Mouse (Mus musculus) heart, embryonic 12.5 days (tissue): Measurements from ENCODE around the gene Gdpd5. TPM values are rescaled to one million over a fixed set of nuclear protein-coding genes. Genes with fewer than 3 reads are reported as not detected.

Experiments
- ATAC-seq: fragments of 200-750 bp; cut with Nextera tagmentation; 2 replicates; pipeline ENCODE4 v1.8.0; 2017; ENCODE audit warnings: moderate TSS enrichment, moderate library complexity; ENCODE audit not compliant: insufficient number of reproducible peaks, low FRiP score
- H3K27ac ChIP-seq: fragments of 300-500 bp; sonication (generic); 2 replicates; pipeline ENCODE4 v1.5.1; 2016; ENCODE audit warnings: mild to moderate bottlenecking, moderate library complexity; ENCODE audit not compliant: poor library complexity, severe bottlenecking
- H3K27me3 ChIP-seq: fragments of 300-500 bp; sonication (generic); replicated peaks from 2 replicates; pipeline ENCODE4 v1.6.1; 2016; ENCODE audit warnings: mild to moderate bottlenecking, moderate library complexity
- H3K36me3 ChIP-seq: fragments of 300-500 bp; sonication (generic); 2 replicates; pipeline ENCODE4 v1.6.1; 2016; ENCODE audit warnings: mild to moderate bottlenecking, moderate library complexity
- H3K4me1 ChIP-seq: fragments of 300-500 bp; sonication (generic); replicated peaks from 2 replicates; pipeline ENCODE4 v1.6.1; 2016; ENCODE audit warnings: mild to moderate bottlenecking
- H3K4me2 ChIP-seq: fragments of 300-500 bp; sonication (generic); 2 replicates; pipeline ENCODE4 v1.6.1; 2016; ENCODE audit warnings: mild to moderate bottlenecking, moderate library complexity
- H3K4me3 ChIP-seq: fragments of 300-500 bp; sonication (generic); 2 replicates; pipeline ENCODE4 v1.5.1; 2016; ENCODE audit warnings: mild to moderate bottlenecking
- H3K9ac ChIP-seq: fragments of 300-500 bp; sonication (generic); 2 replicates; pipeline ENCODE4 v1.6.1; 2016; ENCODE audit warnings: mild to moderate bottlenecking, moderate library complexity
- H3K9me3 ChIP-seq: fragments of 300-500 bp; sonication (generic); replicated peaks from 2 replicates; pipeline ENCODE4 v1.6.1; 2016; ENCODE audit warnings: mild to moderate bottlenecking, moderate library complexity
- whole genome bisulfite sequencing: fragments of 180-500 bp; shearing (Covaris S2); methylation state at CpG from one replicate; pipeline ENCODE4 v1.1.7; 2016; 5-methylcytosine and 5-hydroxymethylcytosine counted together
- polyA plus RNA-seq: library from polyadenylated mRNA; unstranded; fragments of >200 nt; fragmentation: Nextera tagmentation; extraction: Ambion mirVana; gene quantifications from 2 replicates; pipeline ENCODE4 v1.2.1, GENCODE M21; 2016

The Gdpd5 gene
- polyA plus RNA-seq, 1 experiment from 2014 or later = 28.8 TPM

GRCm38 (mm10) chr7:99392696-99393095, 11.5 kb downstream of the Gdpd5 start:
- Histone ChIP-seq H3K4me3 (no peak overlapping the region), H3K9me3 (no peaks in the 10 kb centered on the region), H3K36me3 (peaks cover 48% of the 10 kb centered on the region), H3K4me1 (peaks cover 88% of the 10 kb centered on the region), H3K9ac (no peak overlapping the region), H3K27ac (no peak overlapping the region), H3K27me3 (no peaks in the 10 kb centered on the region), H3K4me2 (no peak overlapping the region)
- WGBS = 69% methylated on average over 2 of the region's 2 CpGs
- no peak for ATAC-seq

DNA sequence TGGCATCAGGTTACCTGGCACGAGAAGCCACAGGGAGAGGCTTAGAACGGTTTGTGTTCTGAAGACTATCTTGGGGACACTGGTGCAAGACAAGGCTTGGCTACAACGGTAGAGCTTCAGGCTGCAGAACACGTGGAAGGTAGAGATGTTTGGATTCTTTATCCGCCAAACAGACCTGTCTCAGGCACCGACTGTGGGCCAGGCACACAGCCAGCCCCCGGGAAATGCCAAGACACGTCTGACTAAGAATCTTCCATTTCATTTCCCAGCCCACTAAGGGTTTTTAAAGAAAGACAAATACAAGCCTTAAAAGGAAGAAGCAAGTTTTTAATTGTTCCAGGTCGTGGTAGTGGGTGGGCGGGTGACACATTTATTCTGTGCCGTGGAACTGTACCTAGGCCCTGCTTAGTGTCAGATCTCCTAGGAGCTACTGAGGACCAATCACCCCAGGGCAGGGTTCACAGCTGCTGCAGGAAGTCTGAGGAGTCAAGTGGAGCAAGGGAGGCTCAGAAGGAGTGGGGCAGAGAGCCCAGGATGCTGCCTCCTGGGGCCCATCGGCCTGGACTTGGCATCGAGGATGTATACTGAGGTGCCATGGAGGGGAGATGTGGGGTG, 12.6 kb downstream of the Gdpd5 start:
- Histone ChIP-seq H3K27me3 (no peaks in the 10 kb centered on the region), H3K4me2 (no peak overlapping the region), H3K36me3 (peaks cover 40% of the 10 kb centered on the region), H3K9me3 (no peaks in the 10 kb centered on the region), H3K4me1 (peaks cover 84% of the 10 kb centered on the region), H3K27ac (no peak overlapping the region), H3K4me3 (no peak overlapping the region), H3K9ac (no peak overlapping the region)
- 76% methylated on average over 13 of the region's 13 CpGs for WGBS
- no peak for ATAC-seq

DNA sequence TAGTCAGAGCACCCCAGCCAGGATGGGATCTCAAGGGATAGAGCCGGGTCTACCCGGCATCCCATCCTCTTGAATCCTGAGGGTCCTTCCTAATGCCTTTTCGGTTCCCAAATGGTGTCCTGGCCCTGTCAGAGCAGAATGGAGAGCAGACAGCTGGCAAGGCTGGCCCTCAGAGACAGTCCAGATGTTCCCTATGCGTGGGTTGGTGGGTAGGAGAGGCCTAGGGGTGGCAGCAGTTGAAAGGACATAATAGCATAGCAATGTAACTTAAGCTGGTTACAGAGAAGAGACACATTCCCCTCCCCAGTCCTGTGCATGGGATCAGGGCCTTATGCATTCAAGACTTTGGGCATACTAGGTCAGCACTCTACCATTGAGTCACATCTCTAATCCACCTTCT, 14.2 kb downstream of the Gdpd5 start:
- peaks cover 68% of the 10 kb centered on the region for H3K4me1 ChIP-seq
- H3K4me3 ChIP-seq = no peak overlapping the region
- no peaks in the 10 kb centered on the region for H3K9me3 ChIP-seq
- 78% methylated on average over 4 of the region's 4 CpGs for WGBS
- H3K4me2 ChIP-seq = no peak overlapping the region
- no peaks in the 10 kb centered on the region for H3K27me3 ChIP-seq
- peaks cover 49% of the 10 kb centered on the region for H3K36me3 ChIP-seq
- no peak overlapping the region for H3K9ac ChIP-seq
- H3K27ac ChIP-seq = no peak overlapping the region
- no peak for ATAC-seq

- no peak overlapping the region for H3K4me3 ChIP-seq
- H3K27ac ChIP-seq = peak overlapping the region; percentile 22
- 57% methylated on average over 11 of the region's 11 CpGs for WGBS
- no peaks in the 10 kb centered on the region for H3K9me3 ChIP-seq
- 0 out of 2 replicates have a peak overlapping the region, but pooled peaks have one; percentile 11 for H3K9ac ChIP-seq
- H3K4me2 ChIP-seq = no peak overlapping the region; the same call in 1 of the 2 replicates
- ATAC-seq = no peak
- H3K4me1 ChIP-seq = peaks cover 64% of the 10 kb centered on the region
- H3K27me3 ChIP-seq = no peaks in the 10 kb centered on the region
- H3K36me3 ChIP-seq = peaks cover 45% of the 10 kb centered on the region
These were observed 14.8 kb downstream of the Gdpd5 start for GRCm38 (mm10) chr7:99395908-99396616.

- no peak overlapping the region for H3K4me3 ChIP-seq
- H3K4me2 ChIP-seq = no peak overlapping the region
- H3K27me3 ChIP-seq = no peaks in the 10 kb centered on the region
- peaks cover 35% of the 10 kb centered on the region for H3K36me3 ChIP-seq
- peak overlapping the region; percentile 22; the same call in 1 of the 2 replicates for H3K27ac ChIP-seq
- H3K4me1 ChIP-seq = peaks cover 64% of the 10 kb centered on the region
- no peak overlapping the region for H3K9ac ChIP-seq
- 60% methylated on average over 11 of the region's 11 CpGs for WGBS
- no peaks in the 10 kb centered on the region for H3K9me3 ChIP-seq
- ATAC-seq = no peak
These were observed 15.9 kb downstream of the Gdpd5 start for GRCm38 (mm10) chr7:99396994-99397659.

GRCm38 (mm10) chr7:99401373-99401772, 20.2 kb downstream of the Gdpd5 start:
- ATAC-seq = 0 out of 2 replicates have a peak, but pooled peaks have one; percentile 18
- Histone ChIP-seq H3K36me3 (peaks cover 23% of the 10 kb centered on the region), H3K27ac (no peak overlapping the region), H3K9me3 (no peaks in the 10 kb centered on the region), H3K27me3 (no peaks in the 10 kb centered on the region), H3K4me2 (no peak overlapping the region), H3K4me1 (peaks cover 58% of the 10 kb centered on the region), H3K9ac (no peak overlapping the region), H3K4me3 (no peak overlapping the region)
- 49% methylated on average over 8 of the region's 8 CpGs for WGBS

DNA sequence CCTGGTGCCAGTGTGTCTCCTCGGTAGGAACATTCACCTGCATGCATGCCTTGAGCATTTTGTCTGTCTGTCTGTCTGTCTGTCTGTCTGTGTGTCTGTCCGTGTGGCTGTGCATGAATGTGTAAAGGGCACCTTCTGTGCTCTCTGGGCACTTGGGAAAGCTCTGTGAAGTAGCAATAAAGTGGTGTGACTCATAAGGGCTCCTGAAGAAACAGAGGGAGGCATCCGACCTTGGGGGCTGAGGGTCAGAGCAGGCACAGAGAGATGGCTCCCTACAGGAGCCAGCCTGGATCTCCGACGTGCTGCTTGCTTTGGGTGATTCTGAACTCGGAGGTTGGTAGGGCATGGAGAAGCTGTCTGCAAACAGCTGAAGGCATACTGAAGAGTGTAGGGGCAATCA, 21.3 kb downstream of the Gdpd5 start:
- Histone ChIP-seq H3K4me3 (no peak overlapping the region), H3K4me2 (no peak overlapping the region), H3K9ac (no peak overlapping the region), H3K4me1 (peaks cover 50% of the 10 kb centered on the region), H3K27ac (no peak overlapping the region), H3K27me3 (no peaks in the 10 kb centered on the region), H3K9me3 (no peaks in the 10 kb centered on the region), H3K36me3 (peaks cover 23% of the 10 kb centered on the region)
- ATAC-seq = no peak
- 63% methylated on average over 6 of the region's 6 CpGs for WGBS

DNA sequence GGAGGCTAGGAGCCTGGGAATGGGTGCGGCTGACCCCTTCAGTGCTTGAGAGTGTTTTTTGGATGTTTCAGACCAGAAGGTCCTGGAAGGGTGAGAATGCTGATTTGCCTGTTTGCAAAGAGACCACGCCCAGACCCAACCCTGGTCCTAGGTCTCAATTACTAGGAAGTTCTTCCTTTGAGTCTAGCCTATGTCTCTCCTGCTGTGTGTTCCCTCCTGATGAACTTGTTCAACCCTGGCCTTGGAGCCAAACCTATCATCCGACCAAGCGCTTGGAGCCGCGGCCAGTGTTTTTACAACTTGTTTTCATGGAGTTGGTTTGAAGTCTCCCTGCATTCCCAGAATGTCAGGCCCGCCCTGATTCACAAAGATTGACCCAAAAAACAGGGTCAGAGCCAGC, 22.0 kb downstream of the Gdpd5 start:
- no peaks in the 10 kb centered on the region for H3K9me3 ChIP-seq
- ATAC-seq = no peak
- H3K9ac ChIP-seq = no peak overlapping the region
- H3K36me3 ChIP-seq = peaks cover 25% of the 10 kb centered on the region
- H3K4me2 ChIP-seq = no peak overlapping the region
- H3K4me1 ChIP-seq = peaks cover 47% of the 10 kb centered on the region
- H3K27me3 ChIP-seq = no peaks in the 10 kb centered on the region
- H3K4me3 ChIP-seq = no peak overlapping the region
- 85% methylated on average over 7 of the region's 7 CpGs for WGBS
- no peak overlapping the region for H3K27ac ChIP-seq

GRCm38 (mm10) chr7:99404031-99404735, 23.0 kb downstream of the Gdpd5 start:
- 72% methylated on average over 12 of the region's 12 CpGs for WGBS
- no peak for ATAC-seq

DNA sequence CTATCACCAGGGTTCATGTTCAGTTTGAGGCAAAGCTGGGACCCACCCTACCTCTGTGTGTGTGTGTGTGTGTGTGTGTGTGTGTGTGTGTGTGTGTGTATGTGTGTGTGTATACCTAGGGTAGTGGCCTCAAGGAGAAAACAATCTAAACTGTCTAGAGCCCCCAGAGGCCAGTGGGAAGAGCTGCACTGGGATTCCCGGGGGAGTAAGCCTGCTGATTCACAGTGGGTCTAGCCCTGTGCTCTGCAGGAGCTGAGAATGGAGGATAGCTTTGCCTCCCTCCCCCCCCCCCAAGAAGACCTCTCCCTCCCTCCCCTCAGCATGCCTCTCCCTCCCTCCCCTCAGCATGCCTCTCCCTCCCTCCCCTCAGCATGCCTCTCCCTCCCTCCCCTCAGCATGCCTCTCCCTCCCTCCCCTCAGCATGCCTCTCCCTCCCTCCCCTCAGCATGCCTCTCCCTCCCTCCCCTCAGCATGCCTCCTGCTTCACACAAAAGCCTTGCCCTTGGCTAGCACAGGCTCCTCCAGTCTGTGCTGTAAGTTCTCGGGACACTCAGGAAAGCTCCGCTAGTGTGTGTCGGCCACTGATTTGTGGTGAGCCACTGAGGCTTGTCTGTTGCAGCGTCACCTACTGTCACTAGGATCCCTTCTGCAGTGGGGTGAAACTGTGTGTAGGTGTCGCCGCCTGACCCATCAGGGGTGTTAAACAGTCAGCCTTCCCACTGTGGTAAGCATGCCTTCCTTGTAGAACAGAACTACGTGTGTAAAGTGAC, 24.4 kb downstream of the Gdpd5 start:
- WGBS = 36% methylated on average over 8 of the region's 8 CpGs
- H3K9me3 ChIP-seq = no peaks in the 10 kb centered on the region
- no peaks in the 10 kb centered on the region for H3K27me3 ChIP-seq
- H3K4me2 ChIP-seq = no peak overlapping the region
- H3K36me3 ChIP-seq = peaks cover 14% of the 10 kb centered on the region
- no peak overlapping the region for H3K27ac ChIP-seq
- no peak overlapping the region for H3K4me3 ChIP-seq
- H3K9ac ChIP-seq = no peak overlapping the region
- no peak for ATAC-seq
- H3K4me1 ChIP-seq = peaks cover 63% of the 10 kb centered on the region

More at GRCm38 (mm10) chr7:99404031-99404735, 23.0 kb downstream of the Gdpd5 start:
- Histone ChIP-seq H3K36me3 (peaks cover 22% of the 10 kb centered on the region), H3K4me3 (no peak overlapping the region), H3K4me2 (no peak overlapping the region), H3K4me1 (peaks cover 50% of the 10 kb centered on the region), H3K9ac (no peak overlapping the region), H3K9me3 (no peaks in the 10 kb centered on the region), H3K27me3 (no peaks in the 10 kb centered on the region), H3K27ac (no peak overlapping the region)
